Mouse (Mus musculus) embryonic facial prominence, embryonic 13.5 days (tissue): ENCODE results near the gene Padi1. TPM values are rescaled to one million over a fixed set of nuclear protein-coding genes. Genes with fewer than 3 reads are reported as not detected.

Experiments used
- ATAC-seq: fragments of 200-750 bp; cut with Nextera tagmentation; 2 replicates; pipeline ENCODE4 v1.8.0; 2017; ENCODE audit warnings: low read depth; ENCODE audit not compliant: insufficient number of reproducible peaks, insufficient read depth, low FRiP score, low TSS enrichment
- H3K27ac ChIP-seq: fragments of 300-500 bp; sonication (generic); 2 replicates; pipeline ENCODE4 v1.5.1; 2015; ENCODE audit warnings: moderate library complexity, mild to moderate bottlenecking, inconsistent platforms
- H3K27me3 ChIP-seq: fragments of 300-500 bp; sonication (generic); 2 replicates; pipeline ENCODE4 v1.6.1; 2015; ENCODE audit warnings: mild to moderate bottlenecking, inconsistent platforms
- H3K36me3 ChIP-seq: fragments of 300-500 bp; sonication (generic); 2 replicates; pipeline ENCODE4 v1.6.1; 2015; ENCODE audit warnings: mild to moderate bottlenecking, inconsistent platforms
- H3K4me1 ChIP-seq: fragments of 300-500 bp; sonication (generic); 2 replicates; pipeline ENCODE4 v1.6.1; 2015; ENCODE audit warnings: inconsistent platforms
- H3K4me2 ChIP-seq: fragments of 300-500 bp; sonication (generic); 2 replicates; pipeline ENCODE4 v1.6.1; 2015; ENCODE audit warnings: moderate library complexity, mild to moderate bottlenecking, inconsistent platforms
- H3K4me3 ChIP-seq: fragments of 300-500 bp; sonication (generic); 2 replicates; pipeline ENCODE4 v1.5.1; 2015; ENCODE audit warnings: mild to moderate bottlenecking, inconsistent platforms
- H3K9ac ChIP-seq: fragments of 300-500 bp; sonication (generic); 2 replicates; pipeline ENCODE4 v1.6.1; 2015; ENCODE audit warnings: mild to moderate bottlenecking, inconsistent platforms
- H3K9me3 ChIP-seq: fragments of 300-500 bp; sonication (generic); 2 replicates; pipeline ENCODE4 v1.6.1; 2016; ENCODE audit warnings: inconsistent platforms
- WGBS: fragments of 180-500 bp; shearing (Covaris S2); methylation state at CpG from one replicate; pipeline ENCODE4 v1.1.7; 2015; ENCODE audit warnings: mixed read lengths; 5-methylcytosine and 5-hydroxymethylcytosine counted together
- polyA plus RNA-seq: library from polyadenylated mRNA; unstranded; fragments of >200 nt; fragmentation: Nextera tagmentation; extraction: Ambion mirVana; gene quantifications from 2 replicates; pipeline ENCODE4 v1.2.1, GENCODE M21; 2015

Gene Padi1
- 0.07 and 0.14 TPM in 2 replicates for polyA plus RNA-seq

DNA sequence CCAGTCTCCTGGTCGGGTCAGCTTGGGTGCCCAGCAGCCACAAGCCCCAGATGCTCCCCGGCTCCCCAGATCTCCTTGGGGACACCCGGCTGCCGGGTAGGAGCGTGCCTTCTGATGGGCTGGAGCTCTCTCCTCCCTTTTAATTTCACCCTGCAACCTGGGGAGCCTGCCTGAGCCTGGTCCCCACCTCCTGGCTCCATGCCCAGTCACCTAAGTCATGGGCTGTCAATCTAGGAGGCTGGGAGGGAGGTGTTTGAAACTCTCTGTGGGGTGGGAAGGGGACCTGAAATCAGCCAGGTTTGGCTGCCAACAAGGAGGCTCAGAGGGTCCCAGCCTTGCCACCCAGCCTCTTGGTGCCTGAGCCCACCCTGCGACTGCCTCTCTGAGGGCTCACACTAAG lies at the start of gene Padi1:
TSS of gene Padi1 (minus strand) at position 113 of the 400 bp plus-strand sequence.
- H3K27me3 ChIP-seq = no peaks in the 10 kb centered on the region
- 60% methylated on average over 6 of the region's 6 CpGs for WGBS
- H3K9ac ChIP-seq = 0 out of 2 replicates have a peak within 1 kb of the TSS, but pooled peaks have one; percentile 16
- peaks cover 10% of the 10 kb centered on the region; the same call in 1 of the 2 replicates for H3K4me1 ChIP-seq
- ATAC-seq = no peak
- no peak within 1 kb of the TSS for H3K27ac ChIP-seq
- no peaks in the 10 kb centered on the region for H3K9me3 ChIP-seq
- no peak within 1 kb of the TSS for H3K4me3 ChIP-seq
- no peaks in the 10 kb centered on the region for H3K36me3 ChIP-seq
- H3K4me2 ChIP-seq = no peak within 1 kb of the TSS

DNA sequence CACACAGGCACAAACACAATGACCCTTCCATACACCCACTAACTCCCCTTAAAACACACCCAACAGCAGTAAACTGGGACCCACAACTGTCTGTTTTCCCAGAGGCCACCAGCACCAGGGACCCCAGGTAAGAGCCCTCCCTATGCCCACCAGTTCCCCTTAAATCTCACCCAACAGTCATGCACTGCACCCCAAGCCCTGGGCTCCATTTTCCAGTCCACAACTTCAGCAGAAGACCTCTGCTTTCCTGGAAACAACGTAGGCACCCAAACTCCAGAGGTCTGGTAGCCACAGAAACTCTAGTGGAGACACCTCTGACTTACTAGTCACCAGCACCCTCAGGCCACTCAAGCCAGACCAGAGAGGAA lies 46.6 kb upstream of the Padi1 start:
- H3K27me3 ChIP-seq = no peaks in the 10 kb centered on the region
- WGBS = 64% methylated on average over 1 of the region's 1 CpGs
- no peaks in the 10 kb centered on the region for H3K4me1 ChIP-seq
- no peak overlapping the region for H3K4me3 ChIP-seq
- H3K36me3 ChIP-seq = no peaks in the 10 kb centered on the region
- H3K27ac ChIP-seq = no peak overlapping the region
- H3K9me3 ChIP-seq = no peaks in the 10 kb centered on the region
- no peak for ATAC-seq
- H3K9ac ChIP-seq = no peak overlapping the region
- H3K4me2 ChIP-seq = no peak overlapping the region

- Histone ChIP-seq H3K4me3 (no peak overlapping the region), H3K4me2 (no peak overlapping the region), H3K4me1 (no peaks in the 10 kb centered on the region), H3K27me3 (no peaks in the 10 kb centered on the region), H3K9ac (no peak overlapping the region), H3K27ac (no peak overlapping the region), H3K36me3 (no peaks in the 10 kb centered on the region), H3K9me3 (no peaks in the 10 kb centered on the region)
- ATAC-seq = no peak
- WGBS = 92% methylated on average over 14 of the region's 14 CpGs
Measured at GRCm38 (mm10) chr4:140891525-140892162, 46.1 kb upstream of the Padi1 start.

- WGBS = 16% methylated on average over 4 of the region's 4 CpGs
Measured at GRCm38 (mm10) chr4:140883852-140884251, 38.3 kb upstream of the Padi1 start.

GRCm38 (mm10) chr4:140882981-140883380 lies 37.4 kb upstream of the Padi1 start:
- Histone ChIP-seq H3K27me3 (no peaks in the 10 kb centered on the region), H3K4me1 (no peaks in the 10 kb centered on the region), H3K9me3 (no peaks in the 10 kb centered on the region), H3K4me3 (no peak overlapping the region), H3K36me3 (no peaks in the 10 kb centered on the region), H3K4me2 (no peak overlapping the region), H3K27ac (no peak overlapping the region), H3K9ac (no peak overlapping the region)
- no peak for ATAC-seq
- 97% methylated on average over 3 of the region's 3 CpGs for WGBS

More at GRCm38 (mm10) chr4:140883852-140884251, 38.3 kb upstream of the Padi1 start:
- no peak overlapping the region for H3K9ac ChIP-seq
- H3K4me2 ChIP-seq = no peak overlapping the region
- no peaks in the 10 kb centered on the region for H3K4me1 ChIP-seq
- no peak overlapping the region for H3K27ac ChIP-seq
- no peak overlapping the region for H3K4me3 ChIP-seq
- H3K27me3 ChIP-seq = no peaks in the 10 kb centered on the region
- no peaks in the 10 kb centered on the region for H3K9me3 ChIP-seq
- ATAC-seq = no peak
- no peaks in the 10 kb centered on the region for H3K36me3 ChIP-seq

DNA sequence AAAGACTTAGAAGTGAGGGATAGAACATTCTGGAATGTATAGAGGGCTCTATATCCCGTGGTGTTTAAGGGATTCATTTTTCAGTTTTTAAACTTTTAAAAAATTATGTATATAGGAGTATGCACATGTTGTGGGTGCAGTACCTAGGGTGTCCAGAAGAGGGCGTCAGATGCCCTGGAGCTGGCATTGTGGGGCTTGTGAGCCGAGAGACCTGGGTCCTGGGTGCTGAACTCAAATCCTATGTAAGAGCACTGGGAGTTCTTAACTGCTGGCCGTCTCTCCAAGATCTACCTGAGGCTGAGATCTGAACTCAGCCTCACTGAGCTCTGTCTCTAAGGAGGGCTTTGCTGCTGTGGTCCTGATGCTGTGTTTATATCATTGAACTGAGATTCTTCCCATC lies 36.8 kb upstream of the Padi1 start:
- H3K4me2 ChIP-seq = no peak overlapping the region
- H3K36me3 ChIP-seq = no peaks in the 10 kb centered on the region
- no peaks in the 10 kb centered on the region for H3K4me1 ChIP-seq
- no peak overlapping the region for H3K27ac ChIP-seq
- no peak overlapping the region for H3K4me3 ChIP-seq
- no peak for ATAC-seq
- no peaks in the 10 kb centered on the region for H3K27me3 ChIP-seq
- no peak overlapping the region for H3K9ac ChIP-seq
- WGBS = 64% methylated on average over 4 of the region's 4 CpGs
- H3K9me3 ChIP-seq = no peaks in the 10 kb centered on the region

DNA sequence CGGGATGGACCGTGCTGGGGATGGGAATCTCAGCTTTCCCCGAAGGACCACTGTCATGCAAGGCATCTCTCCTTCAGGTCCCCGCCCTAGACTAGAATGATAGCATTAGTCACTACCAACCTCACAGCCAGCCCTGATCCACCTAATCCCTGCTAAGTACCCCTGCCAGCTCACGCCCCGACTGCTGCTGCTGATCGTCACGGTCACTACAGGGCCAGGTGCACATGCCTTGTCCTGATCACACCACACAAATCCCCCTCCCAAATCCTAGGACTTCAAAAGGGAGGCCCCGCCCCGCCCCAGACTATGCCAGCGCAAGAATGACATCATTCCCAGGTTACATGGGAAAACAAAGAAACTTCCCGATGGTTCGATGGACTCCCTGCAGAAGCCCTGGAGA lies 36.2 kb upstream of the Padi1 start:
- Histone ChIP-seq H3K4me3 (no peak overlapping the region), H3K36me3 (no peaks in the 10 kb centered on the region), H3K4me1 (no peaks in the 10 kb centered on the region), H3K27ac (no peak overlapping the region), H3K27me3 (no peaks in the 10 kb centered on the region), H3K9ac (no peak overlapping the region), H3K4me2 (no peak overlapping the region), H3K9me3 (no peaks in the 10 kb centered on the region)
- no peak for ATAC-seq
- WGBS = 88% methylated on average over 13 of the region's 13 CpGs

GRCm38 (mm10) chr4:140881026-140881670 lies 35.6 kb upstream of the Padi1 start:
- Histone ChIP-seq H3K4me2 (no peak overlapping the region), H3K27ac (no peak overlapping the region), H3K27me3 (no peaks in the 10 kb centered on the region), H3K9me3 (no peaks in the 10 kb centered on the region), H3K36me3 (no peaks in the 10 kb centered on the region), H3K9ac (no peak overlapping the region), H3K4me1 (no peaks in the 10 kb centered on the region), H3K4me3 (no peak overlapping the region)
- 87% methylated on average over 8 of the region's 8 CpGs for WGBS
- no peak for ATAC-seq

- Histone ChIP-seq H3K27me3 (no peaks in the 10 kb centered on the region), H3K9me3 (no peaks in the 10 kb centered on the region), H3K4me2 (no peak overlapping the region), H3K36me3 (no peaks in the 10 kb centered on the region), H3K9ac (no peak overlapping the region), H3K4me3 (no peak overlapping the region), H3K4me1 (no peaks in the 10 kb centered on the region), H3K27ac (no peak overlapping the region)
- ATAC-seq = no peak
- WGBS = 80% methylated on average over 3 of the region's 3 CpGs
Measured at GRCm38 (mm10) chr4:140880207-140880606, 34.6 kb upstream of the Padi1 start.

DNA sequence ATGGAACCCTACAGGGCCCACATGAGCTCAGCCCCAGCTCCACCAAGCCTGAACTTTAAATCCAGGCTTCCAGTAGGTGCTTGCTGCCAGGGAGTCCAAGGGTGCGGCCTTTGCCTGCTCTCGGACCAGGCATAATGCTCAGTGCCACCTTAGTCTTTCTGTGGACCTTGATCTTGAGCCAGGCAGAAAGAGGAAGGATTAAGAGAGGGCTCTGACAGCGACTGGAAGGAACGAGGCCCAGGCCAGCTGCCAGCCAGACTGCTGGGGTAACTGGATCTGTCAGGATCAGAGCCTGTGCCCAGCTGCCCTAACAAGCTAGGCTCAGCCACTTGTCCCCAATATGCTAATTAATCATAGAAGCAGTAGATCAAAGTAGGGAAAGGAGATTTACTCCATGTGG lies 34.2 kb upstream of the Padi1 start:
- Histone ChIP-seq H3K4me1 (no peaks in the 10 kb centered on the region), H3K9me3 (no peaks in the 10 kb centered on the region), H3K36me3 (no peaks in the 10 kb centered on the region), H3K27me3 (no peaks in the 10 kb centered on the region), H3K27ac (no peak overlapping the region), H3K4me3 (no peak overlapping the region), H3K9ac (no peak overlapping the region), H3K4me2 (no peak overlapping the region)
- 63% methylated on average over 4 of the region's 4 CpGs for WGBS
- no peak for ATAC-seq

DNA sequence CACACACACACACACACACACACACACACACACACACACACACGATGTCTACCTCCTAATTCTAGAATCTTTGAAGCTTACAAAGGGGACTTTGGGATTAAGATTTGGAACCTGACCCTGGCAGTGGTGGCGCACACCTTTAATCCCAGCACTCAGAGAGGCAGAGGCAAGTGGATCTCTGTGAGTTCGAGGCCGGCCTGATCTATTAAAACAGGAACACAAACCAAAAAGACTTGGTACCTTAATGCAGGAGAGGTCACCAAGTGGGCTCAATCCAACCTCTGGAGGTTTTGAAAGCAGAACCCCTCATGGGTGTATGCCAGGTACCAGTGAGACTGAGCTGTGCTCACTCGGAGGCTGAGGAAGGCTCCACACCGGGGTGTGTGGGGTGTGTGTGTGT lies 33.5 kb upstream of the Padi1 start:
- WGBS = 89% methylated on average over 6 of the region's 6 CpGs
- Histone ChIP-seq H3K4me3 (no peak overlapping the region), H3K27ac (no peak overlapping the region), H3K4me1 (no peaks in the 10 kb centered on the region), H3K4me2 (no peak overlapping the region), H3K9ac (no peak overlapping the region), H3K36me3 (no peaks in the 10 kb centered on the region), H3K27me3 (no peaks in the 10 kb centered on the region), H3K9me3 (peaks cover 6% of the 10 kb centered on the region; the same call in 1 of the 2 replicates)
- ATAC-seq = no peak

GRCm38 (mm10) chr4:140878655-140879054 lies 33.1 kb upstream of the Padi1 start:
- Histone ChIP-seq H3K4me3 (no peak overlapping the region), H3K4me2 (no peak overlapping the region), H3K4me1 (no peaks in the 10 kb centered on the region), H3K9ac (no peak overlapping the region), H3K36me3 (no peaks in the 10 kb centered on the region), H3K9me3 (peaks cover 10% of the 10 kb centered on the region; the same call in 1 of the 2 replicates), H3K27ac (no peak overlapping the region), H3K27me3 (no peaks in the 10 kb centered on the region)
- 91% methylated on average over 9 of the region's 9 CpGs for WGBS
- no peak for ATAC-seq
